ENCODE assay signal across 9 mouse cellular contexts in genomic region chr7:143313572-143314319, GRCm38 (mm10).
DNase-seq lines count a peak whose midpoint lies in the region; ATAC-seq and TF ChIP-seq lines count a peak whose summit lies in the region.
"Had no signal": no experiment of that assay in that cellular context is flagged by ENCODE, and none has a peak within 500 bp of the region (broad histone marks: within the 10 kb centered on the region; RNA-seq: fewer than 3 reads in every experiment).

No protein-coding gene starts in this region.

- TF ChIP-seq EP300 in heart, postnatal 0 days (IDR thresholded peaks at IDR 0.05; ENCODE audit: low read depth): no peak
- no peak for TF ChIP-seq EP300 in stomach, postnatal 0 days (optimal IDR thresholded peaks at IDR 0.05)

- H3K4me3 ChIP-seq in heart, postnatal 0 days (ENCODE audit: low read depth, low read length): no peak overlapping the region
- no peak overlapping the region for H3K4me3 ChIP-seq in liver, embryonic 12.5 days
- H3K4me3 ChIP-seq in stomach, postnatal 0 days (ENCODE audit: low read depth, low read length): no peak overlapping the region
- H3K4me3 ChIP-seq: embryonic facial prominence, embryonic 12.5 days had no signal

- no peaks in the 10 kb centered on the region for H3K36me3 ChIP-seq in heart, postnatal 0 days (replicated peaks; ENCODE audit: control insufficient read depth, insufficient read depth, low read length)
- no peaks in the 10 kb centered on the region for H3K36me3 ChIP-seq in liver, embryonic 12.5 days
- no peaks in the 10 kb centered on the region for H3K36me3 ChIP-seq in stomach, postnatal 0 days (ENCODE audit: control insufficient read depth, insufficient read depth, low read length)
- H3K36me3 ChIP-seq: embryonic facial prominence, embryonic 12.5 days had no signal

- peak overlapping the region; percentile 61 for H3K27ac ChIP-seq in heart, postnatal 0 days (ENCODE audit: low read depth)
- H3K27ac ChIP-seq in liver, embryonic 12.5 days: 0 out of 2 replicates have a peak overlapping the region, but pooled peaks have one; percentile 18
- H3K27ac ChIP-seq in stomach, postnatal 0 days (replicated peaks): peak overlapping the region; percentile 84

- no peak for TF ChIP-seq CTCF in heart, postnatal 0 days (IDR thresholded peaks at IDR 0.05; ENCODE audit: low read depth)
- TF ChIP-seq CTCF in stomach, postnatal 0 days (IDR thresholded peaks at IDR 0.05; ENCODE audit: low read depth): no peak

- H3K9ac ChIP-seq in heart, postnatal 0 days (replicated peaks; ENCODE audit: low read depth, low read length): no peak overlapping the region
- H3K9ac ChIP-seq in liver, embryonic 12.5 days: no peak overlapping the region
- H3K9ac ChIP-seq in stomach, postnatal 0 days (ENCODE audit: low read length): no peak overlapping the region
- H3K9ac ChIP-seq: embryonic facial prominence, embryonic 12.5 days had no signal

- peak; percentile 69 for ATAC-seq in heart, postnatal 0 days (ENCODE audit: insufficient read depth, low read depth)
- peak; percentile 64 for ATAC-seq in liver, embryonic 12.5 days
- peak; percentile 91 for ATAC-seq in stomach, postnatal 0 days (ENCODE audit: low FRiP score, low TSS enrichment)

- no peaks in the 10 kb centered on the region for H3K9me3 ChIP-seq in heart, postnatal 0 days (replicated peaks; ENCODE audit: control insufficient read depth, low read length)
- no peaks in the 10 kb centered on the region for H3K9me3 ChIP-seq in liver, embryonic 12.5 days (replicated peaks)
- no peaks in the 10 kb centered on the region for H3K9me3 ChIP-seq in stomach, postnatal 0 days (ENCODE audit: control insufficient read depth, low read length)
- H3K9me3 ChIP-seq: embryonic facial prominence, embryonic 12.5 days had no signal

- 20% methylated on average over 11 of the region's 11 CpGs for WGBS in heart, postnatal 0 days
- 63% methylated on average over 11 of the region's 11 CpGs for WGBS in liver, embryonic 12.5 days (ENCODE audit: insufficient replicate concordance)
- 32% methylated on average over 11 of the region's 11 CpGs for WGBS in stomach, postnatal 0 days

- DNase-seq in ovary, postnatal 10 days (ENCODE audit: low spot score): peak; percentile 30
- DNase-seq in ovary, adult 18-20 months (ENCODE audit: low spot score): no peak
- peak; percentile 71 for DNase-seq in heart, postnatal 0 days (ENCODE audit: low spot score)
- peak; percentile 95 for DNase-seq in stomach, postnatal 0 days (ENCODE audit: low spot score)
- no peak for DNase-seq in embryo, embryonic 11 days
- DNase-seq in thymus, postnatal 36 days: no peak
- no peak for DNase-seq in cerebellum, postnatal 4 days (ENCODE audit: low spot score in 2 of 2)

- H3K4me1 ChIP-seq in heart, postnatal 0 days (ENCODE audit: control insufficient read depth, insufficient read depth): peaks cover 55% of the 10 kb centered on the region
- H3K4me1 ChIP-seq in liver, embryonic 12.5 days: peaks cover 19% of the 10 kb centered on the region
- peaks cover 13% of the 10 kb centered on the region for H3K4me1 ChIP-seq in stomach, postnatal 0 days (replicated peaks; ENCODE audit: control insufficient read depth, insufficient read depth)

- H3K4me2 ChIP-seq in heart, postnatal 0 days (ENCODE audit: low read depth, low read length): peak overlapping the region; percentile 14; the same call in 1 of the 2 replicates
- no peak overlapping the region for H3K4me2 ChIP-seq in liver, embryonic 12.5 days
- H3K4me2 ChIP-seq in stomach, postnatal 0 days (replicated peaks; ENCODE audit: low read depth): 0 out of 2 replicates have a peak overlapping the region, but pooled peaks have one; percentile 11
- H3K4me2 ChIP-seq: embryonic facial prominence, embryonic 12.5 days had no signal

- H3K27me3 ChIP-seq in heart, postnatal 0 days (ENCODE audit: control insufficient read depth, insufficient read depth, low read length): no peaks in the 10 kb centered on the region
- peaks cover 4% of the 10 kb centered on the region; the same call in 1 of the 2 replicates for H3K27me3 ChIP-seq in liver, embryonic 12.5 days (replicated peaks)
- H3K27me3 ChIP-seq in stomach, postnatal 0 days (ENCODE audit: control insufficient read depth, insufficient read depth, low read length): no peaks in the 10 kb centered on the region
- H3K27me3 ChIP-seq: embryonic facial prominence, embryonic 12.5 days had no signal

Comparison
In these comparisons a context has a peak if more than half of its experiments do, and no peak if none do; other contexts are left out.
1. DNase-seq: peak in ovary, postnatal 10 days (single experiment), heart, postnatal 0 days (single experiment) and stomach, postnatal 0 days (single experiment); none in ovary, adult 18-20 months (single experiment), embryo, embryonic 11 days (single experiment), thymus, postnatal 36 days (0 of 2) and cerebellum, postnatal 4 days (0 of 2).
2. H3K27ac ChIP-seq: peak in every context shown above with its lines; median percentile 84 in stomach, postnatal 0 days; 61 in heart, postnatal 0 days; 18 in liver, embryonic 12.5 days.
3. Peak in every context shown above with its lines, with median percentiles within 50 percentile points of each other: ATAC-seq.